Mouse (Mus musculus) bone marrow, adult 2 months (tissue): ENCODE measurements around the gene Lhx4. TPM values are rescaled to one million over a fixed set of nuclear protein-coding genes. Genes with fewer than 3 reads are reported as not detected.
A peak's percentile ranks its signal among the peaks of the same experiment; 100 is the strongest.

ENCODE experiments used
- H3K27ac ChIP-seq: fragments of 200-500 bp; 2 replicates; pipeline ENCODE4 v1.5.1; 2012; ENCODE audit warnings: low read depth, mild to moderate bottlenecking, control low read depth, inconsistent platforms, low read length; ENCODE audit not compliant: control insufficient read depth, poor library complexity, insufficient read depth
- H3K4me1 ChIP-seq: fragments of 200-500 bp; 2 replicates; pipeline ENCODE4 v1.6.1; 2011; ENCODE audit warnings: low read length; ENCODE audit not compliant: control insufficient read depth, insufficient read depth
- H3K4me3 ChIP-seq: fragments of 200-500 bp; replicated peaks from 2 replicates; pipeline ENCODE3; 2011; ENCODE audit warnings: mild to moderate bottlenecking, low read depth, low read length, control low read depth; ENCODE audit not compliant: control insufficient read depth
- CTCF ChIP-seq: fragments of 200-500 bp; IDR thresholded peaks from 2 replicates; pipeline ENCODE4 v1.5.1; 2011; ENCODE audit warnings: low read length, control low read depth; ENCODE audit not compliant: control insufficient read depth, insufficient read depth
- POLR2A ChIP-seq: fragments of 200-500 bp; IDR thresholded peaks from 2 replicates; pipeline ENCODE4 v1.6.1; 2011; ENCODE audit warnings: low read depth, mild to moderate bottlenecking, control low read depth, low read length, borderline replicate concordance; ENCODE audit not compliant: control insufficient read depth
- WGBS: fragments of 180-500 bp; shearing (Covaris S2); methylation state at CpG from one replicate; pipeline ENCODE4 v1.1.7; 2018; 5-methylcytosine and 5-hydroxymethylcytosine counted together
- polyA plus RNA-seq: library from polyadenylated mRNA; stranded (reverse); fragments of >200 nt; gene quantifications from 2 replicates; pipeline ENCODE4 v1.2.4, GENCODE M21; 2011; ENCODE audit warnings: low replicate concordance; ENCODE audit not compliant: missing spikeins, insufficient read depth, insufficient read length

Lhx4 gene
- polyA plus RNA-seq: not detected in 2 replicates

DNA sequence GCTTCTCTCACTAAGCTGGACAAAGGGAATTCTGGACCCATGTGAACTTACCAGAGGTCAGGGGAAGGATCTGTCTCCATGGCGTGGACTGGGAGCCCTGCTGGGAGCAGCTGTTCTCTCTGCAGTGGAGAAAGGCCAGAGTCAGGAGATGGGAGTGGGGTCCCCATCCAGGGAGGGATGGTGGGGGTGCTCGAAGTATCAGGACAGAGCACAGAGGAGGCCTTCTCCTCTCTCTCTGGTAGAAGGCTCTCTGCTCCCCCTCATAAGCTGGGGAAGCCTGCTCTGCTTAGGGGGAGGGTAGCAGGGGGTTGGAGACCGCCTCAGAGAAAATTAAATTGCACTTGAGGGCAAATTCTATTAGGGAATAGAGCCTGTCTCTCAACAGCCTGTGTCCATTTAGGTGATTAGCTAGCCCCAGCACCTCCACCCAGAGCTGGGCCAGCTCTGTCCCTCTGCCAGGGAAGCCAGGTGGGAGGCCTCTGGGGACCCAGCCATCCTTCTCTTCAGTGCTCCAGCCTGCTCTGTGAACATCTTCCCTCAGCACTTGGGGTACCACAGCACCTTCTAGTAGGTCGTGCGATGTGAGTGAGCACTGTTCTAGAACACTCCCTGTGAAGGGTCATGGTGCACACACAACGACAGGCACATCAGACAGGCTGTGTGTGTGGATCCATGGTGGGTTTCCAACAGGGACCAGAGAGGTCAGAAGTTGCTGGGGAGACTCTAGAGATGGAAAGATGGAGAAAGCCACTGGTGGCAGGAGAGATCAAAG, at the start of gene Lhx4:
TSS of gene Lhx4 (minus strand) at position 201 of the 772 bp plus-strand sequence.
- TF ChIP-seq POLR2A (no peak), CTCF (no peak)
- Histone ChIP-seq H3K27ac (no peak within 1 kb of the TSS), H3K4me1 (no peaks in the 10 kb centered on the region), H3K4me3 (no peak within 1 kb of the TSS)
- 57% methylated on average over 6 of the region's 6 CpGs for WGBS

DNA sequence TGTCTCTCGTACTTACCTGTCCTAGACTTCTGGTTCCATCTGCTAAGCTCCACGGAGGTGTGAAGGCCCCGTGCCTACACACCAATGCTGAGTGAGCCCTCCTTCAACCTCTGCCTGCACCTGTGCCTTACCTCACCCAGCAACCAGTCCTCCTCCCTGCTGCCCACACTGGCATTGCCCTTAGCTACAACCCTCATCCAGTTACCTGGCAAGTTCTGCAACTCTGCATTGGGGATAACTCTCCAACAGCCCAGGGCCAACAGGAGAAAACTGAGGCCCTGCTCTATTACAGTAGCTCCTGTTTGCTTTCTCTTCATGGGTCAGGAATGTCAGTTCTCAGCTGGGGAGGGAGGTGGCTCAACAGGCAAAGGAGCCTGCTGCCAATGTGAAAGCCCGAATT, 46.5 kb upstream of the Lhx4 start:
- H3K4me1 ChIP-seq: no peaks in the 10 kb centered on the region
- no peak overlapping the region for H3K4me3 ChIP-seq
- TF ChIP-seq POLR2A (no peak), CTCF (no peak)
- no peak overlapping the region for H3K27ac ChIP-seq
- 92% methylated on average over 4 of the region's 4 CpGs for WGBS

DNA sequence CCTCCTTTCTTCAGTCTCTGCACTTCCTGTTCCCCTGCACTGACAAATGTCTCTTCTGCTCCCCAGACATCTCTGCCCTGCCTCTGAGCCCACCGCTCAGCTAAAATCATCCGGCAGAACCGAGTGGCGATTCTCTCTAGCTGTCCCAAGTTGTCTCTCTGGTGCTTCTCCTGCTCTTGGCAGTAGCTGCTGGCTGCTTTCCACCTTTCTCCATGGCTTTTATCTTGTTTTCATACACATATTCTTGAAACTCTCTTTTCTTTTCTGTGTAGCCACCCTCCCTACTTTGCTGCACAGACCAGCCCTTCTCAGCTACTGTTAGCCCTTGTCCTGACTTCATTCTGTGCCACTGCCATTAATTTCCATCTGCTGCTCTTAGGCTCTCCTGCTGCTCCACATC, 45.9 kb upstream of the Lhx4 start:
- no peak for TF ChIP-seq POLR2A
- TF ChIP-seq CTCF: no peak
- no peaks in the 10 kb centered on the region for H3K4me1 ChIP-seq
- H3K4me3 ChIP-seq: no peak overlapping the region
- no peak overlapping the region for H3K27ac ChIP-seq
- WGBS: 83% methylated on average over 4 of the region's 4 CpGs

DNA sequence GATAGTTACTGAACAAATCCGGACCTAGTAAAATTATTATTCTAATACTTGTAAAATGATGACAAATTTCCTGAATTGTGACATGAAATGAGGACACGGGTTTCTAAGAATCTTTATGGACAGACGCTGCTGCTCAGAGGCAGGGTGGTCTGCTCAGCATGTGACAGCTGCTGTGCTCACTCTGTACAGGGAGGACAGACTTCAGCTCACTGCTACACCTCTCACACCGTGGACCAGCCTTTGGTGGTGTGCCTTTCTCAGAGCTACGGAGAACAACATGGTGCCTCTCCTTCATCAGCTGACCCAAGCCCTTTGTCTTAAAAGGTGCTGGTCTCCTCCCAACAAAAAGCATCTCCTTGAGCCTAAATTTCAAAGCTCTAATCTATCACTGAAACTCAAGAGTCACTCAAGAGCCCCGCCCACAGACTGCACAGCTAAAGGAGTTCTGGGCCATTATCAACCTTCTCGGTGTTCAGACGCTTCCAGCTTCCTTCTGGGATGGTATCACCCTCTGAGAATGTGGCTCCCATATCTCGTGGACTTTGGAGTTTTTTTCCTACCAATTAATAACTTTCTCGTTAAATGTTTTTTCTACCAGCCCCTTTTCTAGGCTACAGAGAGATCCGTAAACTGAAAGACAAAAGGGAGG, 45.4 kb upstream of the Lhx4 start:
- H3K27ac ChIP-seq: no peak overlapping the region
- no peak for TF ChIP-seq POLR2A
- TF ChIP-seq CTCF: no peak
- 75% methylated on average over 11 of the region's 11 CpGs for WGBS
- H3K4me1 ChIP-seq: no peaks in the 10 kb centered on the region
- H3K4me3 ChIP-seq: no peak overlapping the region

DNA sequence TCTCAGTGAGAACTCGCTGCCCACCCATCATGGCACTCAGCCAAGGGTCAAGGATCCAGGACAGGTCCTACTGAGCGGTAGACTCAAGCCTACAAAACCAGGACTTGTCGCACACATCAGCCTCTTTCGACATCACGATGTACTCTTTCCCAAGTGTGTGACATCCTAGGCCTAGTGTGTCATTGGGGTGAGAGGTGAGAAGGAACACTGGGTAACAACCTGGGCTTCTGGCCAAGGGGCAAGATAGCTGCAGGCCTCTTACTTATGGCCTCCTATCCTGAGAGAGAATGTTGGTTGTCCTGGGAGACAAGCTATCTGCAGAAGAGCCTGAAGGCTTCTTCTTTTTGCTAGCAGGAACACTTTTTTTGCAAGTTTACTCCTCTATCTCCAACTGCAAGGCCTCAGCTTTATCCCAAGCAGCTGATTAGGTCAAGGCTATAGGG, 44.3 kb upstream of the Lhx4 start:
- WGBS: 67% methylated on average over 5 of the region's 5 CpGs
- H3K4me1 ChIP-seq: no peaks in the 10 kb centered on the region
- TF ChIP-seq POLR2A: no peak
- TF ChIP-seq CTCF: no peak

DNA sequence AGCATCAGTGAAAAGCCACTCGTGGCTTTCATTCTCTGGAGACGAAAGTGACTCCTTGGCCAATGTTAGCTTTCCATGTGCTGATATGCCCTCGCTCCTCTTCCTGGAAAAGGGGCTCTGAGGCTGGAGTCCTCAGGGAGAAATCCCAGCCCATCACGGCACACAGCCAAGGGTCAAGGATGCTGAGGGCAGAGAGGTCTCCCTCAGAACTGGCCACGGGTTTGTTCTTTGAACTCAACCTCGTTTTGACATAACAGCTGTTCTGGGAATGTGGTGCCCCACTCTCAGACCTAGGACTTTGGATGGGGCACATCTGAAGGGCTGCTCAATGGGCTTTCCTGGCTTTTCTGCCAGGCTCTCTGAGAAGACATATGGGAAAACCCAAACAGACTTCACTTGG, 43.4 kb upstream of the Lhx4 start:
- no peak overlapping the region for H3K27ac ChIP-seq
- H3K4me3 ChIP-seq: no peak overlapping the region
- no peaks in the 10 kb centered on the region for H3K4me1 ChIP-seq
- TF ChIP-seq CTCF (no peak), POLR2A (no peak)
- 86% methylated on average over 6 of the region's 6 CpGs for WGBS

More for the DNA sequence above, 44.3 kb upstream of the Lhx4 start:
- Histone ChIP-seq H3K27ac (no peak overlapping the region), H3K4me3 (no peak overlapping the region)

DNA sequence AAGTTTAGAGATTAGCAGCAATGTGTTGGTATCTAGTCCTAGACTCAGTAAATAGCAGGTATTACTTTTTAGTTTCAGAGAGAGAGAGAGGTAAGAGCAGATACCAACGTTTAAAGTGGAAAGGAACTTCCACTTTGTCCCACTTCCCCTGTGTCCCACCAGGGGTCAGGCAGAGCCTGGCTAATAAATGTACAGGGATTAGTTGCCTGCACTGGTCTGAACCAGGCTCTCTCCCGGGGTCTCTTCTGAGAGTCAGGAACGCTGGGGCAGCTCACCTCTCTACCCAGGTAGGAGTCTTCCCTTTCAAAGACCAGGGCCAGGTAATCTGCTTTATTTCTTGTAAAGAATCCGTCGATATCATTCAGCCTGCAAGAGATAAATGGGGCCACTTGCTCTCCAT, 40.4 kb upstream of the Lhx4 start:
- H3K4me3 ChIP-seq: no peak overlapping the region
- no peak for TF ChIP-seq POLR2A
- TF ChIP-seq CTCF: peak; percentile 49; the same call in 1 of the 2 replicates
- H3K27ac ChIP-seq: no peak overlapping the region
- no peaks in the 10 kb centered on the region for H3K4me1 ChIP-seq
- 64% methylated on average over 5 of the region's 5 CpGs for WGBS
